Mouse (Mus musculus) ES-Bruce4 (cell line): ENCODE data around the gene 2900026A02Rik. TPM values are rescaled to one million over a fixed set of nuclear protein-coding genes. Genes with fewer than 3 reads are reported as not detected.

ENCODE experiments used
- H3K27ac ChIP-seq: 2 replicates; pipeline ENCODE4 v1.5.1; 2012; ENCODE audit warnings: low read length, inconsistent platforms; ENCODE audit not compliant: insufficient read depth
- H3K27me3 ChIP-seq: 2 replicates; pipeline ENCODE4 v1.6.1; 2012; ENCODE audit warnings: mild to moderate bottlenecking, low read length, inconsistent platforms; ENCODE audit not compliant: control insufficient read depth, poor library complexity, insufficient read depth, severe bottlenecking
- H3K36me3 ChIP-seq: 2 replicates; pipeline ENCODE4 v1.6.1; 2012; ENCODE audit warnings: inconsistent platforms, mild to moderate bottlenecking, low read length, moderate library complexity; ENCODE audit not compliant: control insufficient read depth, poor library complexity, insufficient read depth, severe bottlenecking
- H3K4me1 ChIP-seq: one replicate; pipeline ENCODE4 v1.8.1; 2011; ENCODE audit warnings: low read length; ENCODE audit not compliant: control insufficient read depth, insufficient read depth
- H3K4me3 ChIP-seq: 2 replicates; pipeline ENCODE4 v1.5.1; 2011; ENCODE audit warnings: low read depth, mild to moderate bottlenecking, low read length
- H3K9ac ChIP-seq: 2 replicates; pipeline ENCODE4 v1.6.1; 2012; ENCODE audit warnings: low read depth, mild to moderate bottlenecking, inconsistent platforms; ENCODE audit not compliant: poor library complexity, severe bottlenecking
- H3K9me3 ChIP-seq: replicated peaks from 2 replicates; pipeline ENCODE4 v1.6.1; 2012; ENCODE audit warnings: mild to moderate bottlenecking, low read length, inconsistent platforms; ENCODE audit not compliant: control insufficient read depth, poor library complexity, insufficient read depth, severe bottlenecking
- CTCF ChIP-seq: IDR thresholded peaks from one replicate; pipeline ENCODE4 v1.8.1; 2011; ENCODE audit warnings: low read depth, low read length
- EP300 ChIP-seq: IDR thresholded peaks from 2 replicates; pipeline ENCODE4 v1.6.1; 2011; ENCODE audit warnings: low read depth, low read length; ENCODE audit not compliant: insufficient read depth
- POLR2A ChIP-seq: IDR thresholded peaks from one replicate; pipeline ENCODE4 v1.8.1; 2011; ENCODE audit warnings: low read length; ENCODE audit not compliant: insufficient read depth
- polyA plus RNA-seq: library from polyadenylated mRNA; stranded (reverse); fragments of >200 nt; gene quantifications from 2 replicates; pipeline ENCODE4 v1.2.4, GENCODE M21; 2011; ENCODE audit warnings: low read depth; ENCODE audit not compliant: missing spikeins, insufficient read depth, insufficient read length

The 2900026A02Rik gene
- polyA plus RNA-seq, 1 experiment: 14.2 TPM

GRCm38 (mm10) chr5:113164873-113165441 is 56.1 kb downstream of the 2900026A02Rik start:
- Histone ChIP-seq H3K36me3 (no peaks in the 10 kb centered on the region), H3K9ac (no peak overlapping the region), H3K27ac (no peak overlapping the region), H3K9me3 (no peaks in the 10 kb centered on the region), H3K4me1 (peaks cover 6% of the 10 kb centered on the region), H3K4me3 (no peak overlapping the region), H3K27me3 (no peaks in the 10 kb centered on the region)
- TF ChIP-seq CTCF (no peak), EP300 (no peak), POLR2A (no peak)

- no peaks in the 10 kb centered on the region for H3K27me3 ChIP-seq
- no peaks in the 10 kb centered on the region for H3K36me3 ChIP-seq
- no peaks in the 10 kb centered on the region for H3K9me3 ChIP-seq
- no peak overlapping the region for H3K9ac ChIP-seq
- TF ChIP-seq EP300: no peak
- no peak for TF ChIP-seq CTCF
- TF ChIP-seq POLR2A: no peak
- peaks cover 6% of the 10 kb centered on the region for H3K4me1 ChIP-seq
- no peak overlapping the region for H3K27ac ChIP-seq
- H3K4me3 ChIP-seq: no peak overlapping the region
Observed at GRCm38 (mm10) chr5:113164448-113164847, 56.6 kb downstream of the 2900026A02Rik start.

- Histone ChIP-seq H3K27ac (no peak overlapping the region), H3K9ac (no peak overlapping the region), H3K4me3 (peak overlapping the region; percentile 11; the same call in 1 of the 2 replicates), H3K27me3 (no peaks in the 10 kb centered on the region), H3K4me1 (peaks cover 6% of the 10 kb centered on the region), H3K9me3 (no peaks in the 10 kb centered on the region), H3K36me3 (no peaks in the 10 kb centered on the region)
- no peak for TF ChIP-seq CTCF
Observed at GRCm38 (mm10) chr5:113163116-113163515, 57.9 kb downstream of the 2900026A02Rik start.

DNA sequence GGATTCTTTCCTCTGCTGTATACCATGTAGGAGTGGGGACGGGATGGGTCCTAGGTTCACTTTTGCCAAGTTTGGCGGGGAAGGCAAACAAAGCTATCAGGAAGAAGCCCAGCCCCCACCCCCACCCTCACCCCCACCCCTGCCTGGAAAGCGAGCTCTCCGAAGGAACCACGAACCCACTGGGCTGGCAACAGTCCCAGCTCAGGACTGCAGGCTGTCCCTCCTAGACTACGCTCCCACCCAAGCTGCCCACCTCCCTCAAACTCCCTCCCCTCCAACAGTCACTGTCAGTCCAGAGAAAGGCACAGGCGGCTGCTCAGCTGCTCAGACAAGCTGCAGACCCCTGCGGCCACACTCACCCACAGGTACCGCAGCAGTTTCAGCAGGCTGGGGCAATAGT is 58.3 kb downstream of the 2900026A02Rik start:
- Histone ChIP-seq H3K9ac (no peak overlapping the region), H3K36me3 (no peaks in the 10 kb centered on the region), H3K27ac (no peak overlapping the region), H3K27me3 (no peaks in the 10 kb centered on the region), H3K9me3 (no peaks in the 10 kb centered on the region), H3K4me1 (peaks cover 6% of the 10 kb centered on the region), H3K4me3 (peak overlapping the region; percentile 11; the same call in 1 of the 2 replicates)
- no peak for TF ChIP-seq POLR2A
- no peak for TF ChIP-seq CTCF
- TF ChIP-seq EP300: no peak

GRCm38 (mm10) chr5:113161576-113161975 is 59.5 kb downstream of the 2900026A02Rik start:
- Histone ChIP-seq H3K36me3 (no peaks in the 10 kb centered on the region), H3K27ac (no peak overlapping the region), H3K9ac (no peak overlapping the region), H3K9me3 (no peaks in the 10 kb centered on the region), H3K27me3 (no peaks in the 10 kb centered on the region), H3K4me1 (peaks cover 6% of the 10 kb centered on the region), H3K4me3 (no peak overlapping the region)
- TF ChIP-seq POLR2A: no peak
- TF ChIP-seq EP300: no peak
- no peak for TF ChIP-seq CTCF

DNA sequence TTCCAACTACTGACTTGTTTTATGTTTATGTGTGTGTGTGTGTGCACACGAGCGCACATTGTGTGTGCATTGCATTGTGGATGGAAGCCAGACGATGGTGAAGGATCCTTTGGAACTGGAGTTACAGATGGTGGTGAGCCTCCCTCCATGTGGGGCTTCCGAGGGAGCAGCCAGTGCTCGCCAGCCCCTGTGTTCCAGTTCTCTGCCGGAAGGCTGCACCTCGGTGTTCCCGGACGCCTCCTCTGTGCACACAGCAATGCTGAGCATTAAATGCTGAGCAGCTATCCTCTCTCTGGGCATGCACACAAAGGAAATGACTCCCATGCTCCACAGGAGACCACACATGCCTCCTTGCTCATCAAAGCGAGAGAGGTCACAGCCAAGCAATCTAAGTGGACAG is 60.7 kb downstream of the 2900026A02Rik start:
- H3K27me3 ChIP-seq: no peaks in the 10 kb centered on the region
- no peak overlapping the region for H3K4me3 ChIP-seq
- H3K27ac ChIP-seq: no peak overlapping the region
- H3K9ac ChIP-seq: no peak overlapping the region
- TF ChIP-seq EP300 (no peak), CTCF (no peak), POLR2A (no peak)
- H3K36me3 ChIP-seq: no peaks in the 10 kb centered on the region
- H3K4me1 ChIP-seq: peaks cover 6% of the 10 kb centered on the region
- H3K9me3 ChIP-seq: no peaks in the 10 kb centered on the region
